Mouse (Mus musculus) liver, adult 2 months (tissue): ENCODE data around the gene Ctf1.

ENCODE experiments used
- CTCF ChIP-seq: fragments of 200-500 bp; IDR thresholded peaks from 2 replicates; pipeline ENCODE4 v1.5.1; 2011; ENCODE audit warnings: low read depth, low read length, control low read depth
- POLR2A ChIP-seq: fragments of 200-500 bp; IDR thresholded peaks from 2 replicates; pipeline ENCODE4 v1.6.1; 2011; ENCODE audit warnings: low read length, control low read depth; ENCODE audit not compliant: insufficient read depth; ENCODE audit errors: extremely low read depth

DNA sequence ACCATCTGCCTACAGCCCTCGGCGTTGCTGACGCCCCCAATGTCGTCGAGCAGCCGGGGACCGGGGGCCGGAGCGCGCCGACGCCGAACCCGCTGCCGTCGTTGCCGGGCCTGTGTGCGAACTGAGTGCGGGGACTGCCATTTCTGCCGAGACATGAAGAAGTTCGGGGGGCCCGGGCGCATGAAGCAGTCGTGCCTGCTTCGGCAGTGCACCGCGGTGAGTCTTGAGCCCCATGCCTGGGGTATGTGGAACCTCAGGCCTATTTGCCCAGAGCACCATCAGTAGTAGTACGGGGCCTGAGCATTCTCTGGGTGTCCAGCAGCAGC is 35.7 kb downstream of the Ctf1 start:
- TF ChIP-seq POLR2A (no peak), CTCF (no peak)
